Mouse (Mus musculus): ENCODE data around the gene Smarcc1. TPM values are rescaled to one million over a fixed set of nuclear protein-coding genes. Genes with fewer than 3 reads are reported as not detected.

Smarcc1 gene
- total and polyA plus RNA-seq, 3 experiments = 30.4 to 97.0 (median 41.3) TPM

DNA sequence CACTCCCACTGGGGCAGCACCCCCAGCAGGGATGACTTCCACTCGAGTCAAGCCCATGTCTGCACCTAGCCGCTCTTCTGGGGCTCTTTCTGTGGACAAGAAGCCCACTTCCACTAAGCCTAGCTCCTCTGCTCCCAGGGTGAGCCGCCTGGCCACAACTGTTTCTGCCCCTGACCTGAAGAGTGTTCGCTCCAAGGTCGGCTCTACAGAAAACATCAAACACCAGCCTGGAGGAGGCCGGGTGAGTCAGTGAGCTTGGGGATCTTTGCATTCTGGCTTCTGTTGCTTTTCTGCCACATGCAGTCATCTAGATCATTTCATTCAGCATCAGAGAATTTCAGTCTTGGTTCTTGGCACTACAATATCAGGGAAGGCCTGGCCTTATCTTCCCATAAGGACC lies 48.8 kb upstream of the Smarcc1 start:
- Histone ChIP-seq H3K79me2 (replicated peaks; ENCODE audit: control insufficient read depth, extremely low read depth, insufficient read depth, poor library complexity, severe bottlenecking) (no peaks in the 10 kb centered on the region), H3K9ac (ENCODE audit: insufficient read depth, low read depth) (no peak overlapping the region), H3K4me3 (replicated peaks in 1 of 3; ENCODE audit: low read depth in 2 of 3, low read length in 2 of 3, poor library complexity in 1 of 3) (no peak overlapping the region), H3K27me3 (replicated peaks) (no peaks in the 10 kb centered on the region), H3K4me2 (ENCODE audit: insufficient read depth, low read depth, poor library complexity, severe bottlenecking) (no peak overlapping the region), H3K27ac (ENCODE audit: insufficient read depth, low read depth) (no peak overlapping the region), H3K36me3 (replicated peaks in 1 of 2; ENCODE audit: control insufficient read depth in 1 of 2, insufficient read depth in 1 of 2, low read length in 1 of 2) (peaks cover 49 to 87% of the 10 kb centered on the region in 2 experiments), H3K4me1 (ENCODE audit: control insufficient read depth in 1 of 2, insufficient read depth in 2 of 2) (no peaks in the 10 kb centered on the region), H3K9me3 (replicated peaks; ENCODE audit: low read length) (no peaks in the 10 kb centered on the region)
- TF ChIP-seq HCFC1 (IDR thresholded peaks at IDR 0.05; ENCODE audit: low read depth, low read length) = no peak
- TF ChIP-seq TCF12 (IDR thresholded peaks at IDR 0.05; ENCODE audit: low read depth, low read length) = no peak
- no peak for TF ChIP-seq GABPA (IDR thresholded peaks at IDR 0.05; ENCODE audit: insufficient replicate concordance, low read depth, low read length)
- no peak for TF ChIP-seq TBP (conservative IDR thresholded peaks at IDR 0.05; ENCODE audit: low read depth, low read length)
- TF ChIP-seq RAD21 (IDR thresholded peaks at IDR 0.05; ENCODE audit: low read depth, low read length) = no peak
- no peak for DNase-seq (ENCODE audit: extremely low read depth)
- in situ Hi-C loops (cut with MboI; ENCODE audit: low pct_ligation_motif_present, low pct_unique_long_range_greater_than_20kb, low sequenced_read_pairs) = no loop called here
- dilution Hi-C loops (cut with MboI; ENCODE audit: extremely low pct_ligation_motif_present, extremely low pct_unique_long_range_greater_than_20kb, low sequenced_read_pairs) = no loop called here

DNA sequence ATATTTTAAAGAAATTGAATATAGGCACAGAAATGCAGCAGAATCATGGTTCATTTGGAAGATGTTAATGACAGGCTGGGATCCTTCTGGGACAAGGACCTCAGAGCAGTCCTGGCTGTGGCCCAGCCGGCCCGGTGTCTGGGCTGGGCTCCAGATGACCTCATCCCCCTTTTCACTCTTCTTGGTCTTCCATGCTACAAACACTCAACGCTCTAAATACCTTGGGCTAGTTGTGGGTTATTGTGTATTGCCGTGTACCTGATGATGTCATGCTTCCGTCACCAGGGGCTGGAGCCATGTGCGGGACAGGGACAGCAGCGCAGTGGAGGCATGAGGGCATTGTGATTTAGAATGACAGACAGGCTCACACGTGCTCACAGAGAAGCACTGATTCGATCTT lies 47.1 kb upstream of the Smarcc1 start:
- in situ Hi-C loops (cut with MboI; ENCODE audit: low pct_ligation_motif_present, low pct_unique_long_range_greater_than_20kb, low sequenced_read_pairs) (loop anchor here (5.0 kb wide), 2 partner anchors 83 to 178 kb away; no protein-coding TSS in a partner anchor), dilution Hi-C loops (cut with MboI; ENCODE audit: extremely low pct_ligation_motif_present, extremely low pct_unique_long_range_greater_than_20kb, low sequenced_read_pairs) (no loop called here)
- H3K36me3 ChIP-seq (replicated peaks in 1 of 2; ENCODE audit: control insufficient read depth in 1 of 2, insufficient read depth in 1 of 2, low read length in 1 of 2) = peaks cover 56 to 90% of the 10 kb centered on the region in 2 experiments
- TF ChIP-seq ZC3H11A (IDR thresholded peaks at IDR 0.05; ENCODE audit: low read depth, low read length) (no peak), MXI1 (IDR thresholded peaks at IDR 0.05; ENCODE audit: low read depth, low read length) (no peak), MAFK (IDR thresholded peaks at IDR 0.05; ENCODE audit: insufficient replicate concordance, low read length) (no peak), JUN (IDR thresholded peaks at IDR 0.05; ENCODE audit: insufficient read depth, low read depth, low read length) (no peak), KAT2A (IDR thresholded peaks at IDR 0.05; ENCODE audit: insufficient replicate concordance, low read length) (no peak), POLR2A (IDR thresholded peaks at IDR 0.05; ENCODE audit: low read depth, low read length) (no peak), ELF1 (IDR thresholded peaks at IDR 0.05; ENCODE audit: low read depth, low read length) (no peak), BHLHE40 (IDR thresholded peaks at IDR 0.05; ENCODE audit: low read depth, low read length) (no peak), IRF4 (IDR thresholded peaks at IDR 0.05; ENCODE audit: low read depth, low read length) (no peak), MYC (IDR thresholded peaks at IDR 0.05; ENCODE audit: low read depth, low read length) (no peak), ETS1 (conservative IDR thresholded peaks at IDR 0.05; ENCODE audit: low read depth, low read length) (no peak), USF1 (IDR thresholded peaks at IDR 0.05; ENCODE audit: low read depth, low read length) (no peak), EP300 (IDR thresholded peaks at IDR 0.05; ENCODE audit: low read length) (no peak), USF2 (conservative IDR thresholded peaks at IDR 0.05; ENCODE audit: low read depth, low read length) (no peak), MAX (IDR thresholded peaks at IDR 0.05; ENCODE audit: low read length) (no peak), RCOR1 (conservative IDR thresholded peaks at IDR 0.05; ENCODE audit: low read depth, low read length) (no peak), JUND (conservative IDR thresholded peaks at IDR 0.05; ENCODE audit: low read depth, low read length) (no peak), NRF1 (IDR thresholded peaks at IDR 0.05; ENCODE audit: low read depth, low read length) (no peak)
- no peaks in the 10 kb centered on the region for H3K4me1 ChIP-seq (ENCODE audit: control insufficient read depth in 1 of 2, insufficient read depth in 2 of 2)
- H3K79me2 ChIP-seq (replicated peaks; ENCODE audit: control insufficient read depth, extremely low read depth, insufficient read depth, poor library complexity, severe bottlenecking) = no peaks in the 10 kb centered on the region
- no peaks in the 10 kb centered on the region for H3K27me3 ChIP-seq (replicated peaks)
- H3K9ac ChIP-seq (ENCODE audit: insufficient read depth, low read depth) = no peak overlapping the region
- no peaks in the 10 kb centered on the region for H3K9me3 ChIP-seq (replicated peaks; ENCODE audit: low read length)
- no peak overlapping the region for H3K27ac ChIP-seq (ENCODE audit: insufficient read depth, low read depth)
- H3K4me2 ChIP-seq (ENCODE audit: insufficient read depth, low read depth, poor library complexity, severe bottlenecking) = no peak overlapping the region
- no peak overlapping the region for H3K4me3 ChIP-seq (replicated peaks in 1 of 3; ENCODE audit: low read depth in 2 of 3, low read length in 2 of 3, poor library complexity in 1 of 3)
- no peak for DNase-seq (ENCODE audit: extremely low read depth)
